Mouse (Mus musculus) MEL (cell line): ENCODE measurements at regions not wholly inside any gene's neighbourhood (a gene's known extent, or its start where the extent isn't known, plus 50 kb on each side); places are given as distances from the start of the nearest gene placed in this dataset.

Source experiments
- DNase-seq: peaks from one replicate; pipeline ENCODE4 v3.0.0; 2011; ENCODE audit warnings: low read depth, low spot score
- H3K27ac ChIP-seq: 2 replicates; pipeline ENCODE4 v1.5.1; 2012; ENCODE audit warnings: low read depth, mild to moderate bottlenecking, control low read depth, low read length, moderate library complexity; ENCODE audit not compliant: control insufficient read depth
- H3K27me3 ChIP-seq, 2 experiments: fragments of 150-350 bp in 1 of 2; sonication (generic) in 1 of 2; 2 replicates each; pipeline ENCODE4 v1.6.1; 2012; ENCODE audit warnings: low read length in 2 of 2, mild to moderate bottlenecking in 2 of 2, improper control_type of control experiment in 1 of 2, moderate library complexity in 1 of 2; ENCODE audit not compliant: insufficient read depth in 2 of 2, control insufficient read depth in 1 of 2
- H3K36me3 ChIP-seq, 2 experiments: 2 replicates each; pipeline ENCODE4 v1.6.1; 2012 to 2014; ENCODE audit warnings: low read length in 2 of 2, improper control_type of control experiment in 1 of 2, inconsistent platforms in 1 of 2, mild to moderate bottlenecking in 1 of 2; ENCODE audit not compliant: insufficient read depth in 2 of 2, control insufficient read depth in 1 of 2
- H3K4me1 ChIP-seq, 2 experiments: fragments of 150-350 bp in 1 of 2; sonication (generic) in 1 of 2; 2 replicates each; pipeline ENCODE4 v1.6.1; 2012; ENCODE audit warnings: low read length in 2 of 2, improper control_type of control experiment in 1 of 2, mild to moderate bottlenecking in 1 of 2; ENCODE audit not compliant: insufficient read depth in 2 of 2, control insufficient read depth in 1 of 2
- H3K4me3 ChIP-seq, 2 experiments: fragments of 150-350 bp in 1 of 2; sonication (generic) in 1 of 2; 2 replicates each; pipeline ENCODE4 v1.5.1; 2012; ENCODE audit warnings: low read depth in 2 of 2, low read length in 2 of 2, mild to moderate bottlenecking in 2 of 2, moderate library complexity in 2 of 2, control low read depth in 1 of 2, improper control_type of control experiment in 1 of 2; ENCODE audit not compliant: control insufficient read depth in 1 of 2, insufficient read depth in 1 of 2
- H3K79me2 ChIP-seq: 2 replicates; pipeline ENCODE4 v1.6.1; 2012; ENCODE audit warnings: mild to moderate bottlenecking, low read length, moderate library complexity; ENCODE audit not compliant: control insufficient read depth, poor library complexity, insufficient read depth
- H3K9ac ChIP-seq: 2 replicates; pipeline ENCODE4 v1.6.1; 2012; ENCODE audit warnings: low read depth, mild to moderate bottlenecking, control low read depth, low read length, moderate library complexity; ENCODE audit not compliant: control insufficient read depth, poor library complexity, severe bottlenecking
- H3K9me3 ChIP-seq: fragments of 150-350 bp; sonication (generic); replicated peaks from 2 replicates; pipeline ENCODE4 v1.6.1; 2012; ENCODE audit warnings: mild to moderate bottlenecking, low read length, improper control_type of control experiment, moderate library complexity; ENCODE audit not compliant: insufficient read depth
- BHLHE40 ChIP-seq: IDR thresholded peaks from 2 replicates; pipeline ENCODE4 v1.6.1; 2012; ENCODE audit warnings: low read depth, mild to moderate bottlenecking, inconsistent platforms, low read length, improper control_type of control experiment, borderline replicate concordance
- CHD1 ChIP-seq: IDR thresholded peaks from 2 replicates; pipeline ENCODE4 v1.6.1; 2012; ENCODE audit warnings: low read depth, mild to moderate bottlenecking, inconsistent platforms, low read length, improper control_type of control experiment
- CTCF ChIP-seq, 3 experiments: IDR thresholded peaks in 2 of 3; conservative IDR thresholded peaks in 1 of 3; 2 replicates each; pipeline ENCODE4 v1.5.1; 2011 to 2012; ENCODE audit warnings: low read length in 3 of 3, low read depth in 2 of 3, mild to moderate bottlenecking in 2 of 3, improper control_type of control experiment in 1 of 3, inconsistent platforms in 1 of 3, mixed read lengths in 1 of 3, moderate library complexity in 1 of 3; ENCODE audit not compliant: control insufficient read depth in 1 of 3, insufficient read depth in 1 of 3, poor library complexity in 1 of 3, severe bottlenecking in 1 of 3
- E2F4 ChIP-seq: IDR thresholded peaks from 2 replicates; pipeline ENCODE4 v1.6.1; 2011; ENCODE audit warnings: low read depth, low read length, improper control_type of control experiment, borderline replicate concordance
- GABPA ChIP-seq: IDR thresholded peaks from 2 replicates; pipeline ENCODE4 v1.6.1; 2012; ENCODE audit warnings: low read depth, mild to moderate bottlenecking, inconsistent platforms, low read length, improper control_type of control experiment, moderate library complexity
- GATA1 ChIP-seq: IDR thresholded peaks from 2 replicates; pipeline ENCODE4 v1.6.1; 2011; ENCODE audit warnings: low read depth, low read length, improper control_type of control experiment
- KAT2A ChIP-seq: conservative IDR thresholded peaks from 2 replicates; pipeline ENCODE4 v1.6.1; 2012; ENCODE audit warnings: low read depth, low read length, improper control_type of control experiment, inconsistent platforms
- MAX ChIP-seq: IDR thresholded peaks from 2 replicates; pipeline ENCODE4 v1.6.1; 2011; ENCODE audit warnings: low read length, improper control_type of control experiment
- MAZ ChIP-seq: IDR thresholded peaks from 2 replicates; pipeline ENCODE4 v1.6.1; 2012; ENCODE audit warnings: low read depth, mild to moderate bottlenecking, inconsistent platforms, low read length, improper control_type of control experiment
- MYC ChIP-seq: IDR thresholded peaks from 2 replicates; pipeline ENCODE4 v1.6.1; 2011; ENCODE audit warnings: low read depth, mild to moderate bottlenecking, low read length, improper control_type of control experiment, moderate library complexity
- NELFE ChIP-seq: IDR thresholded peaks from 2 replicates; pipeline ENCODE4 v1.6.1; 2011; ENCODE audit warnings: low read depth, low read length, improper control_type of control experiment
- SIN3A ChIP-seq: IDR thresholded peaks from 2 replicates; pipeline ENCODE4 v1.6.1; 2012; ENCODE audit warnings: low read length, improper control_type of control experiment, inconsistent platforms
- SMC3 ChIP-seq: IDR thresholded peaks from 2 replicates; pipeline ENCODE4 v1.6.1; 2011; ENCODE audit warnings: low read depth, low read length, improper control_type of control experiment
- TAL1 ChIP-seq: IDR thresholded peaks from 2 replicates; pipeline ENCODE4 v1.6.1; 2012; ENCODE audit warnings: mild to moderate bottlenecking, inconsistent platforms, low read length, moderate library complexity, mixed read lengths
- UBTF ChIP-seq: IDR thresholded peaks from 2 replicates; pipeline ENCODE4 v1.6.1; 2012; ENCODE audit warnings: low read depth, mild to moderate bottlenecking, inconsistent platforms, low read length, improper control_type of control experiment, moderate library complexity, borderline replicate concordance; ENCODE audit not compliant: insufficient read depth
- ZKSCAN1 ChIP-seq: IDR thresholded peaks from 2 replicates; pipeline ENCODE4 v1.6.1; 2012; ENCODE audit warnings: low read depth, mild to moderate bottlenecking, inconsistent platforms, low read length, improper control_type of control experiment, moderate library complexity

- Histone ChIP-seq H3K4me3 (no peak overlapping the region), H3K27me3 (no peaks in the 10 kb centered on the region), H3K36me3 (no peaks in the 10 kb centered on the region), H3K27ac (no peak overlapping the region), H3K9ac (no peak overlapping the region), H3K9me3 (no peaks in the 10 kb centered on the region), H3K79me2 (no peaks in the 10 kb centered on the region), H3K4me1 (no peaks in the 10 kb centered on the region)
- no peak for TF ChIP-seq KAT2A
- TF ChIP-seq MAZ, result no peak
- TF ChIP-seq NELFE, result no peak
- no peak for TF ChIP-seq GATA1
- no peak for TF ChIP-seq MAX
- TF ChIP-seq SIN3A, result no peak
- TF ChIP-seq SMC3, result no peak
- no peak for TF ChIP-seq E2F4
- no peak for TF ChIP-seq BHLHE40
- no peak for TF ChIP-seq GABPA
- TF ChIP-seq CTCF (IDR thresholded peaks at IDR 0.05 in 2 of 3, conservative IDR thresholded peaks at IDR 0.05 in 1 of 3; ENCODE audit: control insufficient read depth in 1 of 3, insufficient read depth in 1 of 3, low read depth in 2 of 3, low read length in 3 of 3, poor library complexity in 1 of 3, severe bottlenecking in 1 of 3), result no peak
- no peak for TF ChIP-seq TAL1
- no peak for TF ChIP-seq UBTF
- TF ChIP-seq ZKSCAN1, result no peak
- TF ChIP-seq CHD1, result no peak
- TF ChIP-seq MYC, result no peak
- no peak for DNase-seq
These were observed 153.9 kb downstream of the Atp6v1g3 start for GRCm38 (mm10) chr1:138427416-138427815.
